Mouse (Mus musculus) c-Kit-positive CD71-positive TER-119-negative erythroid progenitor cells, embryonic 14.5 days (primary cell): ENCODE results near the gene Isl2.
A peak's percentile ranks its signal among the peaks of the same experiment; 100 is the strongest.

Source experiments
- DNase-seq: peaks from one replicate; pipeline ENCODE4 v3.0.0-alpha.2; 2013; ENCODE audit warnings: low read depth

Isl2 gene

GRCm38 (mm10) chr9:55538377-55538776, at the start of gene Isl2:
TSS of gene Isl2 (plus strand) at chr9:55538672.
- DNase-seq, result no peak

GRCm38 (mm10) chr9:55507922-55508321, 30.6 kb upstream of the Isl2 start:
- no peak for DNase-seq

DNA sequence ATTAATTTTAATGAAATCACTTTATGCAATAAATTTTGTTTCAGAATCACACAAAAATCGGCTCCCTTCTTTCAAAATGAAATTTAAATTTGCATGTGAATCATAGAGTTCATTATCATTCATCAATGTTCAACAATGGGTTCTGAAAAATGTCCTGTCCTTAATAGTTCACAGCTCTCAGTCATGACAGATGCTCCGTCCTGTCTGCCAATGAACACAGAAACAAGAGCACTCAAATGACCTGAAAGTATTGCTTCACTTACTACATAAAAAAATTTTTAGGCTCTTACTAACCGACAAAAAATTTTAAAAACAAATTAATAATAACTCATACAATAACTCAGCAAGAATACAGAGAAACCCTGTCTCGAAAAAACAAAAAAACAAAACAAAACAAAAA, 29.8 kb upstream of the Isl2 start:
- no peak for DNase-seq

DNA sequence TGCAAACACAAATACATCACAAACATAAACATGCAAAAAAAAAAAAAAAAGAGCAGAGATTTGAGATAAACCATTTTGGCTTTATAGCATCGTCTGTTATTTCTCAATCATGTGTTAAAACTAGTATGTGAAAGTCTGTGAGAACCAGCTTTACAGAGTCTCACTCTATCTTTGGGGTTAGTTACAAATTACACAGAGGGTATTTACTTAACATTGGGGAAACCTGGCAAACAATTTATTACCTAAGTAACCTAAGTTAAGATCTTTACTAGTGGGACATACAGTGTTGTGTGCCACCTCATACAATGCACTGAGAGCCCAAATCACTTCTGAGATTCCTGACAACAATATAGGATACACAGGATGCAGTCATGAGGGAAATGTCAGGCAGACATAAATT, 28.7 kb upstream of the Isl2 start:
- no peak for DNase-seq

DNA sequence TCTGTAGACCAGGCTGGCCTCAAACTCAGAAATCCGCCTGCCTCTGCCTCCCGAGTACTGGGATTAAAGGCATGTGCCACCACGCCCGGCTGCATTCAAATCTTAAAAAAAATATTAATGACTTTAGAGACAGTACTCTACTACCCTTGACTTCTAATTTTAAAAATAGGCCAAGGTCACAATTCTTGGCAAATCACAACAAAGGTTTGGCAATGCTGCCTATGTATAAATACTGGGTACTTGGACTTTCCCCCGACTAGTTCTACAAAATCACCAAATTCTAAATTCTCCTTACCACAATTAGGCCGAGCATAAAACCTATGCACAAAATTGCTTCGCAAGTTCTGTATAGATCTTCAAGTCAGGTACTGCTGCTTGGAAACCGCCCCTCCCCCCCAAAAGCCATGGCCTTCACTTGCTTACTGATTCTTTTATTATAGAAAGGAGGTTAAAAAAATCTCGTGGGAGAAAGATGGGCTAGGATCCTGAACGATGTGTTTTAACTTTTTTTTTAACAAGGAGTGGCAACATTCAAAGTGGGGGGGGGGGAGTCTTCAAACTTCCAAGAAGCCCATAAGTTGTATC, 27.7 kb upstream of the Isl2 start:
- DNase-seq, result no peak

DNA sequence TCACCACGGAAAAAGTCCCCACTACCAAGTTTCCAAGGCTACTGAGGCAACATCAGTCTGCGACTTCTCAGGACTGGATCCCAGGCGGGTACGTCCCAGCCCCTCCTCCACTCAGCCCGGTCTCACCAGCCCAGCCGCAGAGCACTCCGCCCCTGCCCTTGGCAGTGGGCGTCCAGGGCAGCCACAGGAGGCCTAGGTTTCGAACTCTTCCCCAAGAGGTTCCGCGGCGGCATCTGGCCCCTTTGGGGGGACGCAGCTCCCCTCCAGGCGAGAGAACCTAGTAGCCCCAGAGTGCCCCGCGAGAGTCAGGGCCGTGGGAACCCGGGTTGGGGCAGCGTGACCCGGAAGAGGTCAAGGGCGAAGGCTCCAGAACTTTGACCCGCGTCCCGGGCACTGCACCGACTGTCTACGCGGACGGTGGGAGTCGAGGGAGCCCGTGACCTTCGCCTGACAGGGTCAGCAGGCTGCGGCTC, 26.9 kb upstream of the Isl2 start:
- peak; percentile 40 for DNase-seq

GRCm38 (mm10) chr9:55512027-55512543, 26.4 kb upstream of the Isl2 start, which contains the start of gene Etfa:
TSS of gene Etfa (minus strand) at chr9:55512243.
- peak; percentile 97 for DNase-seq

- DNase-seq, result no peak
These were observed 12.8 kb upstream of the Isl2 start for GRCm38 (mm10) chr9:55525716-55526115.

GRCm38 (mm10) chr9:55535907-55536306, 2.6 kb upstream of the Isl2 start:
- no peak for DNase-seq

DNA sequence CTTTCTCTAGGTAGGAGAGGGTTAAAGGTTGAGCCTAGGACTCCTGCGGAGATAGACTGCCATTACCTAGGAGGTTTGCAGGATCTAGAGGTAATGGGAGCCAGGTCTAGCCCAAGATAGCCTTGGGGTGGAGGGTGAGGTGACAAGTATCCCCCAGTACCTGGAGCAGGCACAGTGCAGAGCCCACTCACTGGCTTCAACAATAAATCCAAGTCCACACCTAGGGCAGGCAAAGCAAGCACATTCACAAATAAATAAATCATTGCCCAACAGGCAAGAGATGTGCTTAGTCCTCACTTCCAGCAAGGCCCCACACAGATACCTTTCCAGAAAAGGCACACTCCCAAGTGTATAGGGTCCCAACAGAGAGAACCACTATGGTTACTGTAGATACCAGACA, 534 bp downstream of the Isl2 start:
- DNase-seq, result no peak

- no peak for DNase-seq
These were observed 1.4 kb downstream of the Isl2 start for GRCm38 (mm10) chr9:55539661-55540390.

DNA sequence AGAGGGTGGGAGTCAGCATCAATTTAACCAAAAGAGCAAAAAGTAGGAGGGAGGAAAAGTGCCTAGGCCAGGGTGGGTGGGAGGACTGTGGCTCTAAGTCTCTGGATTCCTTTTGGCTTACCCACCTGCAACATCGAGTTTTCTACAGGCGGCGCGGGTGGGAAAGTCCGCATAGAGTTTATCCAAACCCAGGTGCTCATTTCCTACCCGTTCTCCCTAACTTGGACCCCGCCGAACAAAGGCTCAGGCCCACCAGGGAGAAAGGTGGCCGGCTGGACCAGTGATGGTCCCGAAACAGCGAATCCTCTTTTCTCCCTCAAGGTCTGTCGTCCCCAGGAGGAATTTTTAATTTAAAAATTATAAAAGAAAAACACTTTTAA, 1.9 kb downstream of the Isl2 start:
- DNase-seq, result no peak

GRCm38 (mm10) chr9:55540888-55541287, 2.4 kb downstream of the Isl2 start:
- no peak for DNase-seq

DNA sequence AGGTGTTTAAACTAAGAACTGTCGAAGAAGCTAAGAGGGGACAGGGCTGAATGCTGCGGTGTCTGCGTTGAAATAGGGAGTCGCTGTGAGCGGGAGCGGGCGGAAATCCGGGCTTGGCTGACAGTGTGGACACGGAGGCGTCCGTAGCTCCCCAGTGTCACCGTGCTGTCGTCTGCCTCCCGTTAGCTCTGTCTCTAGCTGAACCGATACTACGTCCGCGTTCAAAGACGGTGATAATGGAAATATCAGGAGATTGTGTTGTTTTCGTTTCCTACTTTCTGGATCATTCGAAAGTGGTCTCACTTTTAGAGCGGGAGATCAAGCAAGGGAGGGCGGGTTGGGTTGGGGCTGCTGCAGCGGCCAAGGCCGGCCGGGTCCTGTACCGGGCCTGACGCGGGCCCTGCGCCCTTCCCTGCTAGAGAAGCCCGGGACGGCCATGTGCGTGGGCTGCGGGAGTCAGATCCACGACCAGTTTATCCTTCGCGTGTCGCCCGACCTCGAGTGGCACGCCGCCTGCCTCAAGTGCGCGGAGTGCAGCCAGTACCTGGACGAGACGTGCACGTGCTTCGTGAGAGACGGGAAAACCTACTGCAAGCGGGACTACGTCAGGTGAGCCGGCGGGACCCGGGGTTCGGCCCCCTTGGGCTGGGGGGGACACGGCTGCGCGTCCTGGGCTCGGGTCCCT, 3.4 kb downstream of the Isl2 start:
- no peak for DNase-seq

GRCm38 (mm10) chr9:55542366-55543325, 4.2 kb downstream of the Isl2 start:
- no peak for DNase-seq

GRCm38 (mm10) chr9:55543336-55543702, 4.8 kb downstream of the Isl2 start:
- DNase-seq, result no peak

DNA sequence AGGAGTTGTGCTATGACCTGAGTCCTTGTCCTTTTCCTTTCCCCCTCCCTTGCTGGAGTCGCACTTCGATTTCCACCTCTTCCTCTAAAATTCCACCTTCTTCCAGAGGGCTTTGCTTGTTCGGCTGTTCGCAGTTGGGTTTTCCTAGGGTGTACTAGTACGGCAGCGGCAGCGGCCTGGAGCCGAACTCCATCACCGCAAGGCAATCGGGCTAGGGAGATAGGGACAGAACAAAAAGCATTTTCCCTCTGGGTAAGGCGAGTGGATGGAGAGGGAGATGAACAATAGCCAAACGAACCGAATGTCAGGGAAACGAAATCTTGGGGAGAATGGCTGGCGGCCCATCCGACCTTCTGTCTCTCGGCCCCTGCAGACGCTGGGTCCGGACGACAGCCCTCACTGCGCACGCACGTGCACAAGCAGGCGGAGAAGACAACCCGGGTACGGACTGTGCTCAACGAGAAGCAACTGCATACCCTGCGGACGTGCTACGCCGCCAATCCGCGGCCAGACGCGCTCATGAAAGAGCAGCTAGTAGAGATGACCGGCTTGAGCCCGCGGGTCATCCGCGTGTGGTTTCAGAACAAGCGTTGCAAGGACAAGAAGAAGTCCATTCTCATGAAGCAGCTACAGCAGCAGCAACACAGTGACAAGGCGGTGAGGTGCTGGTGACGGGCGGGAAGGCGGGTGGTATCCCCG, 5.4 kb downstream of the Isl2 start:
- no peak for DNase-seq

- DNase-seq, result no peak
These were observed 6.5 kb downstream of the Isl2 start for GRCm38 (mm10) chr9:55544861-55545555.

- no peak for DNase-seq
These were observed 7.2 kb downstream of the Isl2 start for GRCm38 (mm10) chr9:55545556-55546175.
